Comparison of ENCODE assay signal across 28 mouse cellular contexts in genomic region chr10:113114999-113115398, GRCm38 (mm10).
"Had no signal": no experiment of that assay in that cellular context is flagged by ENCODE, and none has a peak within 500 bp of the region (broad histone marks: within the 10 kb centered on the region; RNA-seq: fewer than 3 reads in every experiment).

No protein-coding gene starts in this region.

- H3K4me2 ChIP-seq: embryonic facial prominence, embryonic 12.5 days; embryonic facial prominence, embryonic 13.5 days; embryonic facial prominence, embryonic 15.5 days; forebrain, embryonic 12.5 days; forebrain, embryonic 13.5 days; forebrain, embryonic 15.5 days had no signal

- H3K9ac ChIP-seq: embryonic facial prominence, embryonic 12.5 days; embryonic facial prominence, embryonic 13.5 days; embryonic facial prominence, embryonic 15.5 days; forebrain, embryonic 12.5 days; forebrain, embryonic 13.5 days; forebrain, embryonic 15.5 days; forebrain, postnatal 0 days had no signal

- ATAC-seq: forebrain, embryonic 13.5 days; forebrain, embryonic 14.5 days; forebrain, embryonic 15.5 days; forebrain, embryonic 16.5 days; forebrain, postnatal 0 days had no signal

- H3K27ac ChIP-seq: embryonic facial prominence, embryonic 10.5 days; embryonic facial prominence, embryonic 12.5 days; embryonic facial prominence, embryonic 13.5 days; embryonic facial prominence, embryonic 15.5 days; forebrain, embryonic 10.5 days; forebrain, embryonic 12.5 days; forebrain, embryonic 13.5 days; forebrain, embryonic 15.5 days; gastrocnemius, adult 2 months; heart, adult 2 months had no signal

- H3K9me3 ChIP-seq: embryonic facial prominence, embryonic 10.5 days; embryonic facial prominence, embryonic 12.5 days; embryonic facial prominence, embryonic 13.5 days; embryonic facial prominence, embryonic 15.5 days; forebrain, embryonic 10.5 days; forebrain, embryonic 12.5 days; forebrain, embryonic 13.5 days; forebrain, embryonic 15.5 days had no signal

- H3K4me1 ChIP-seq: embryonic facial prominence, embryonic 10.5 days; embryonic facial prominence, embryonic 12.5 days; embryonic facial prominence, embryonic 13.5 days; embryonic facial prominence, embryonic 15.5 days; forebrain, embryonic 10.5 days; forebrain, embryonic 12.5 days; forebrain, embryonic 13.5 days; forebrain, embryonic 15.5 days had no signal

- DNase-seq: cerebellum, adult 8-10 months; cerebellum, adult 9-10 months; cerebellum, adult 9-11 months; cerebellum, postnatal 10 days; cerebellum, postnatal 14 days; cerebellum, postnatal 25 days; cerebellum, postnatal 36 days; embryo, embryonic 11 days; forebrain, postnatal 0 days; gastrocnemius, adult 2 months; gastrocnemius, postnatal 10 days; gastrocnemius, postnatal 14 days; gastrocnemius, postnatal 25 days; gastrocnemius, postnatal 36 days; heart, adult 11 months; heart, adult 18-20 months; heart, adult 2 months had no signal

- H3K36me3 ChIP-seq: embryonic facial prominence, embryonic 10.5 days; embryonic facial prominence, embryonic 12.5 days; embryonic facial prominence, embryonic 13.5 days; embryonic facial prominence, embryonic 15.5 days; forebrain, embryonic 10.5 days; forebrain, embryonic 12.5 days; forebrain, embryonic 15.5 days had no signal

- H3K4me3 ChIP-seq: embryonic facial prominence, embryonic 10.5 days; embryonic facial prominence, embryonic 12.5 days; embryonic facial prominence, embryonic 13.5 days; embryonic facial prominence, embryonic 15.5 days; erythroblast, embryonic 14.5 days; forebrain, embryonic 10.5 days; forebrain, embryonic 12.5 days; forebrain, embryonic 13.5 days; forebrain, embryonic 15.5 days; gastrocnemius, adult 2 months; heart, adult 2 months had no signal

- H3K27me3 ChIP-seq: embryonic facial prominence, embryonic 12.5 days; embryonic facial prominence, embryonic 13.5 days; embryonic facial prominence, embryonic 15.5 days; forebrain, embryonic 12.5 days; forebrain, embryonic 13.5 days; forebrain, embryonic 15.5 days had no signal
